Mouse (Mus musculus) ES-E14 (cell line): ENCODE measurements at regions not wholly inside any gene's neighbourhood (a gene's known extent, or its start where the extent isn't known, plus 50 kb on each side); places are given as distances from the start of the nearest gene placed in this dataset.

Experiments
- DNase-seq: peaks from one replicate; pipeline ENCODE4 v3.0.0-alpha.2; 2013; ENCODE audit warnings: low read depth, low spot score
- H3K27ac ChIP-seq: 2 replicates; pipeline ENCODE4 v1.5.1; 2012; ENCODE audit warnings: low read depth, mild to moderate bottlenecking, low read length, moderate library complexity, mixed read lengths; ENCODE audit not compliant: poor library complexity, insufficient read depth, severe bottlenecking
- H3K36me3 ChIP-seq: 2 replicates; pipeline ENCODE4 v1.6.1; 2012; ENCODE audit warnings: mild to moderate bottlenecking, low read length, moderate library complexity, mixed read lengths; ENCODE audit not compliant: control insufficient read depth, poor library complexity, insufficient read depth, severe bottlenecking
- H3K4me1 ChIP-seq, 2 experiments: fragments of 150-350 bp in 1 of 2; sonication (generic) in 1 of 2; 2 replicates each; pipeline ENCODE4 v1.6.1; 2012; ENCODE audit warnings: low read length in 2 of 2, mild to moderate bottlenecking in 1 of 2, mixed read lengths in 1 of 2; ENCODE audit not compliant: control insufficient read depth in 2 of 2, insufficient read depth in 2 of 2, poor library complexity in 1 of 2
- H3K4me3 ChIP-seq, 2 experiments: fragments of 150-350 bp in 1 of 2; sonication (generic) in 1 of 2; 2 replicates each; pipeline ENCODE4 v1.5.1; 2012; ENCODE audit warnings: low read length in 2 of 2, low read depth in 1 of 2, mild to moderate bottlenecking in 1 of 2, mixed read lengths in 1 of 2; ENCODE audit not compliant: insufficient read depth in 1 of 2, poor library complexity in 1 of 2, severe bottlenecking in 1 of 2
- H3K9ac ChIP-seq: 2 replicates; pipeline ENCODE4 v1.6.1; 2012; ENCODE audit warnings: low read depth, mild to moderate bottlenecking, low read length, mixed read lengths; ENCODE audit not compliant: poor library complexity, insufficient read depth, severe bottlenecking
- H3K9me3 ChIP-seq: fragments of 150-350 bp; sonication (generic); 2 replicates; pipeline ENCODE4 v1.6.1; 2012; ENCODE audit warnings: low read depth, mild to moderate bottlenecking, low read length; ENCODE audit not compliant: control insufficient read depth, insufficient read depth
- CHD2 ChIP-seq: IDR thresholded peaks from 2 replicates; pipeline ENCODE4 v1.6.1; 2014; ENCODE audit warnings: mild to moderate bottlenecking, low read depth, low read length, inconsistent platforms
- HCFC1 ChIP-seq: IDR thresholded peaks from 2 replicates; pipeline ENCODE4 v1.6.1; 2012; ENCODE audit warnings: low read length, inconsistent platforms, borderline replicate concordance; ENCODE audit not compliant: insufficient read depth
- MAFK ChIP-seq: IDR thresholded peaks from 2 replicates; pipeline ENCODE4 v1.6.1; 2014; ENCODE audit warnings: mild to moderate bottlenecking, low read depth, low read length, inconsistent platforms; ENCODE audit not compliant: insufficient read depth
- ZC3H11A ChIP-seq: IDR thresholded peaks from 2 replicates; pipeline ENCODE4 v1.6.1; 2012; ENCODE audit warnings: low read depth, mild to moderate bottlenecking, inconsistent platforms, low read length, borderline replicate concordance
- ZNF384 ChIP-seq: IDR thresholded peaks from 2 replicates; pipeline ENCODE4 v1.6.1; 2012; ENCODE audit warnings: low read depth, low read length, inconsistent platforms
- in situ Hi-C, 2 experiments: fragments of 600-800 bp; cut with MboI; formaldehyde crosslinking; loops; one replicate each; pipeline ENCODE4 v1.15.1; 2025; ENCODE audit warnings: low sequenced_read_pairs in 2 of 2, inconsistent platforms in 1 of 2; ENCODE audit not compliant: unreplicated experiment in 2 of 2

DNA sequence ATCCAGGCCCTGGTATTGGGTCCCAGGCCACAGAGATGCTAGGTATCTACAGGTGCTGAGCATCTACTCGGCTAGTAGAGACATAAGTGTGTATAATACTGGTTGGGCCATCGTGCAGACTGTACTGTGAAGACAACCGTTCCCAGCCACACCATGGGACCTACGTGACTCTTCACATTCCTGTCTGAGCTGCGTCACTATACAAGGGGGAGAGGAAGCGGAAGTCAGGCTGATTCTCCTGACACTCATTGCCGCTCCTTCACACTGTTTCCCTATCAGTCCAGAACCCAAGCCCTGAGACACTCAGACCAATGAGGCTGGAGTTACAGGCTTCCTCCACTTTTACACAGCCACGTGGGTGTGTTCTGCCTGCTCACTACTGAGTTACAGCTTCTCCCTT lies 181.1 kb downstream of the Ly86 start:
- TF ChIP-seq CHD2 (no peak), ZNF384 (no peak), MAFK (no peak), ZC3H11A (no peak), HCFC1 (no peak)
- no peaks in the 10 kb centered on the region for H3K9me3 ChIP-seq
- in situ Hi-C loops, result no loop called here
- no peaks in the 10 kb centered on the region for H3K36me3 ChIP-seq
- no peak overlapping the region for H3K27ac ChIP-seq
- H3K4me1 ChIP-seq, result no peaks in the 10 kb centered on the region; a peak in 1 of 4 replicates
- no peak overlapping the region for H3K9ac ChIP-seq
- no peak overlapping the region for H3K4me3 ChIP-seq
- no peak for DNase-seq

GRCm38 (mm10) chr13:37528380-37528779 lies 183.4 kb downstream of the Ly86 start:
- in situ Hi-C loops, result no loop called here

DNA sequence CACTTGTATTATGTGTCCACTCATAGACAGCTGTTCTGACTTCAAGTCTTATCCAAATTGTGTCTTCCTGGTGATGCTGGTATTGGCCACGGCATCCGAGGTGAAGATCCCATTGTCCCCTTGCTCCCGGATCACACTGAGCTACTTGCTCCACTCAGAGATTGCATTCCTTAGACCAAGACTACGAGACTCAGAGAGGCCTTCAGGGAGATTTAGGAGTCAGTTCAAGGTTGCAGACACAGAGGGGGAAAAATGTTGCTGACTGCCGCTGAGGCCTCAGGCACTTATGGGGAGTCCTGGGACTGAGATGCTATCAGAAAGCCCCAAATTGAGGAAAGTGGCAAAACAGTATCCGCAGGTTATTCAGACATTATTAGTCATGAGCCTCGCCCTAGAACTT lies 183.9 kb downstream of the Ly86 start:
- Histone ChIP-seq H3K4me3 (no peak overlapping the region), H3K36me3 (no peaks in the 10 kb centered on the region), H3K9ac (no peak overlapping the region), H3K27ac (no peak overlapping the region), H3K9me3 (no peaks in the 10 kb centered on the region), H3K4me1 (no peaks in the 10 kb centered on the region; a peak in 1 of 4 replicates)
- no peak for DNase-seq
- in situ Hi-C loops, result no loop called here
- TF ChIP-seq HCFC1 (no peak), ZNF384 (no peak), MAFK (no peak), CHD2 (no peak), ZC3H11A (no peak)

More at GRCm38 (mm10) chr13:37528380-37528779, 183.4 kb downstream of the Ly86 start:
- Histone ChIP-seq H3K36me3 (no peaks in the 10 kb centered on the region), H3K27ac (no peak overlapping the region), H3K9me3 (no peaks in the 10 kb centered on the region), H3K4me1 (no peaks in the 10 kb centered on the region; a peak in 1 of 4 replicates), H3K9ac (no peak overlapping the region), H3K4me3 (no peak overlapping the region)
- no peak for DNase-seq
- TF ChIP-seq HCFC1 (no peak), ZC3H11A (no peak), MAFK (no peak), ZNF384 (no peak), CHD2 (no peak)

- Histone ChIP-seq H3K4me3 (no peak overlapping the region), H3K36me3 (no peaks in the 10 kb centered on the region), H3K9ac (no peak overlapping the region), H3K4me1 (no peaks in the 10 kb centered on the region), H3K27ac (no peak overlapping the region), H3K9me3 (no peaks in the 10 kb centered on the region)
- TF ChIP-seq MAFK (peak; percentile 84), HCFC1 (no peak)
- no peak for DNase-seq
- in situ Hi-C loops, result no loop called here
Observed at GRCm38 (mm10) chr13:37531512-37532183, 186.6 kb downstream of the Ly86 start.

GRCm38 (mm10) chr13:37532596-37533170 lies 187.7 kb downstream of the Ly86 start:
- TF ChIP-seq HCFC1 (no peak), ZNF384 (no peak), ZC3H11A (no peak)
- H3K9me3 ChIP-seq, result no peaks in the 10 kb centered on the region
- no peaks in the 10 kb centered on the region for H3K4me1 ChIP-seq
- no peak overlapping the region for H3K27ac ChIP-seq
- H3K9ac ChIP-seq, result no peak overlapping the region
- in situ Hi-C loops, result no loop called here
- DNase-seq, result no peak
- H3K36me3 ChIP-seq, result no peaks in the 10 kb centered on the region
- no peak overlapping the region for H3K4me3 ChIP-seq
